Mouse (Mus musculus) cortical plate, adult 2 months (tissue): Measurements from ENCODE around the gene Lemd1.

ENCODE experiments used
- CTCF ChIP-seq: fragments of 200-500 bp; IDR thresholded peaks from 2 replicates; pipeline ENCODE4 v1.5.1; 2011; ENCODE audit warnings: mild to moderate bottlenecking, control low read depth, low read length; ENCODE audit not compliant: insufficient read depth; ENCODE audit errors: extremely low read depth
- POLR2A ChIP-seq: fragments of 200-500 bp; IDR thresholded peaks from 2 replicates; pipeline ENCODE4 v1.6.1; 2011; ENCODE audit warnings: mild to moderate bottlenecking, low read length, control low read depth; ENCODE audit not compliant: insufficient read depth; ENCODE audit errors: extremely low read depth

DNA sequence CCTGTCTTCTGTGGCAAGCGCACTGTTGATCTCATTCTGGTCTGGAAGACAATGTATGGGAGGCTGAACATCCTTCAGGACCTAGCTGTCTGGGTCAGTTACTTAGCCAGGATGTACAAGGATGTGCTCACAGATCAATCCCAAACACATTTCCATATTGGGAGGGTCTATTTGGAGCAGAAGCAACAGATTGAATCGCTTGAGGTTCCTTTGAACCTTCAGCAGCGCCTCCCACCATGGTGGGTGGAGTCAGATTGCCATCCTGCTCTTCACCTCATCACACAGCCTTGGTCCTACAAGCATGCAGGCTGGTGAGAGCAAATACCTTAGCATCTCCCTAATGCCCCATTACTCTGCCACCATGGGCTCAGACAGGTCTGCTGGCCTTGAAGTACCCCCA is 2.6 kb downstream of the Lemd1 start:
- TF ChIP-seq CTCF (no peak), POLR2A (no peak)
